Mouse (Mus musculus): ENCODE measurements around the gene Galnt2.

The Galnt2 gene

GRCm38 (mm10) chr8:124362589-124362988 is 131.4 kb downstream of the Galnt2 start:
- DNase-seq (ENCODE audit: extremely low read depth, low read depth, low spot score) = no peak

GRCm38 (mm10) chr8:124363337-124363736 is 132.1 kb downstream of the Galnt2 start:
- no peak for DNase-seq (ENCODE audit: extremely low read depth, low read depth, low spot score)

DNA sequence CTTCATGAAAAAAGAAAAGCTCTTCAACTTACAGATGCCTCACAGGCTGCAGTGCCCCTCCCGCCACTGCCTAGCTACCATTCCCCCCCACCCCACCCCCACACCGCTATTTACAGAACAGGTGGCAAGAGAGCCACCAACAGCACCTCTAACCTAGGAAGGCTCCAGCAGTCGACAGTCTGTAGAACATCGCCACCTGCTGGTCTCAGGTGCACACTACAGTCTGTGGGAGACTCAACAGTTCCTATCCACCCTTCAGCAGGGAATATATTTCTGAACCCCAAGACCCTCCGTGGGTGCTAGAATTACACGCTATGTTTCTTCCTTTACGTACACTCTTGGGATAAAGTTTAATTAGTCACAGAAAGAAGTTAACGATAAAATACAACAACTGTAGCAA is 137.0 kb downstream of the Galnt2 start:
- DNase-seq (ENCODE audit: extremely low read depth, low read depth, low spot score) = no peak

- no peak for DNase-seq (ENCODE audit: extremely low read depth, low read depth, low spot score)
Measured at GRCm38 (mm10) chr8:124370422-124371183, 139.4 kb downstream of the Galnt2 start.

DNA sequence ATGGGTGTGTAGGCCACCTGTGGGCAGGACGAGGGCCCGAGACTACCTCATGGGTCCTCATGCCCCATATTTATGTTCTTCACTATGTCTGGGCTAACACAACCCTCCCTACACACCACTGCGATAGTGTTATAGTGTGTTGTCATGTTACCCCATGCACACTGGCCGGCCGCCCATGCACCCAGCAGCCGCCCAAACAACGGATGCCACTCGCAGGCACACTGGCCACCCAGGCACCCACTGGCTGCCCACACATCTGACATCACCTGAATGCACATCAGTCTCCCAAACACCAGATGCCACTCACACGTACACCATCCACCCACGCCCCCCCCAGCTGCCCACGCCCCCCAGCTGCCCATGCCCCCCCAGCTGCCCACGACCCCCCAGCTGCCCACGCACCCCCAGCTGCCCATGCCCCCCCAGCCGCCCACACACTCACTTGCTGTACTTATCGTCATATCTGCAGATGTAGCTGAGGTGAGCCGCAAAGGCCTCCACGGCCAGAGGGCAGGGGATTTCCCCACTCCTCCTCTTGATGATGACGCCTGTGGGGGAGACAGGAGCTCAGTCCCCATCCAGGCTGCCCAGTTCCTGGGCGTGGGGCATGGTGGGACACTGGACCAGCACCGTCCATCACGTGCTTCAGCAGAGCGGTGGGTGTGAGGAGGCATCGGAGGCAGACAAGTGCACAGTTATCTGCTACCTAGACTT is 140.4 kb downstream of the Galnt2 start:
- DNase-seq (ENCODE audit: extremely low read depth, low read depth, low spot score) = no peak

DNA sequence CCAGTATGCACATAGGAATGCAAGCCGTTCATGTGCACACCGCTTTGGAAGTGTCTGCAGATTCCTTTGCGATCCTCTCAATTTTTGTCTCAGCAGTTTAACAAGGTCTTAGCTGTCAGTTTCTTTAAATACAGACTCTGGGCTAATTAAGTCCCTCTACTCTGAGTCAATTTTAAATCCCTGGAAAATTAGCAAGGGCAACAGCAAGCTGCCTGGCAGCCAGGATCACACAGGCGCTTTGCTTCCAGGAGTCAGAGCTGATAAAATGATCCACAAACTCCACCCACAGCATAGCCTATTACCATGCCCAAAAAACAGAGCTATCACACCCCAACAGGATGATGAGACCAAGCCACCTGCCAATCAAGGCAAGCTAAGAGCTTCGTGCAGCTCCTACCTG is 142.6 kb downstream of the Galnt2 start:
- no peak for DNase-seq (ENCODE audit: extremely low read depth, low read depth, low spot score)

DNA sequence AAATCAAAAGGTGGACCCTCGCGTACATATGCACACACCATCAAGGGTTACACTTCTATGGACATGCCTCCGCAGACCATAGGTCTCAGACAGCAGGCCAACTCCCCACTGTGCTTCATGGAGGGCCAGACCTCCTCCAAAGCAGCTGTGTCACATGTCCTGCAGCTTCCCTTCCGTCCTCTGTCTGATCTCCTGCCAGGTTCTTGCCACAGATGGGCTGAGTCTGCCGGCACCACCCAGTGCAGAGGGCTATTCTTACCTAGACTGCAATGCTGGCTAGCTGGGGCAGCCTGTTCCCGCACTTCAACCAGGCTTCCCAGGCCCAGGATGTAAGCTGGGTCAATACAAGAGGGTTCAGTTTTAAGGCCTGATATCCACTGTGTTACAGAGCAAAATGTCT is 144.0 kb downstream of the Galnt2 start:
- no peak for DNase-seq (ENCODE audit: extremely low read depth, low read depth, low spot score)

GRCm38 (mm10) chr8:124375727-124376126 is 144.5 kb downstream of the Galnt2 start:
- no peak for DNase-seq (ENCODE audit: extremely low read depth, low read depth, low spot score)

DNA sequence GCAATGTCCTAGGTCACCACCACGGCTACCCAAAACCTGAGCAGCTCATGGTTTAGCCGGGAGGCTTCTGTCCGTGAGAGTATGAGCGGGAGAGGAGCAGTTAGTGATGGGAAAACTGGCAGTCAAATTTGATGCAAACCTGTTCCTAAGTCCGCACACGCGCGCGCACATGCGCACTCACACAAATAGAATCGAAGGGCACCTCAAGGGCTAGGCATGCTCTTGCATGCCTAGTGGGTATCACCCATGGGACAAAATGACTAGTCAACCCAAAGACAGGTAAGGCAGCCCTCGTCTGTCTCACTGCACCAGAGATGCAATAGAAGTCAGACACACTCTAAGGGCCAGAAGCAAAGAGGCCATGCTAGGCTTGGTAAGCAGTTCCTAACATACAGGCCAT is 145.2 kb downstream of the Galnt2 start:
- DNase-seq (ENCODE audit: extremely low read depth, low read depth, low spot score) = no peak

- DNase-seq (ENCODE audit: extremely low read depth, low read depth, low spot score) = no peak
Measured at GRCm38 (mm10) chr8:124379289-124379688, 148.1 kb downstream of the Galnt2 start.

DNA sequence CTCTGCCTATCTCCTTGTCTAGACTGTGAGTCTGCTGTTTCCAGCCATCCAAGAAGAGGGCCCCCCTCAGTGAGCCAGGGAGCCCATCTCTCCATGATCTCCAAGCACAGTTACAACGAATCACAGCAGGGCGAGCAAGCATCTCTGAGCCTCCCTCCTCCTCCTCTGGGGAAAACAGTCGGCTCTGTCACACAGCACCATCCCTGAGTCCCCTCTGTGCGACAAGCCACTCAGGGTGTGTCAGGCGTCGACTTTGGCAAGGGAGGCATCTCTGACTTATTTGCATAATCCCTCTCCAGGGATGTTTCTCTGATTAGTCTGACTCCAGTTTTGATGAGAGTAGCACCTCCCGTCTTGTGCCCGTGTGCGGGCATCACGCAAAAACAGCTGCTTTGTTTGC is 151.0 kb downstream of the Galnt2 start:
- DNase-seq (ENCODE audit: extremely low read depth, low read depth, low spot score) = no peak

- DNase-seq (ENCODE audit: extremely low read depth, low read depth, low spot score) = no peak
Measured at GRCm38 (mm10) chr8:124384336-124384735, 153.1 kb downstream of the Galnt2 start.

DNA sequence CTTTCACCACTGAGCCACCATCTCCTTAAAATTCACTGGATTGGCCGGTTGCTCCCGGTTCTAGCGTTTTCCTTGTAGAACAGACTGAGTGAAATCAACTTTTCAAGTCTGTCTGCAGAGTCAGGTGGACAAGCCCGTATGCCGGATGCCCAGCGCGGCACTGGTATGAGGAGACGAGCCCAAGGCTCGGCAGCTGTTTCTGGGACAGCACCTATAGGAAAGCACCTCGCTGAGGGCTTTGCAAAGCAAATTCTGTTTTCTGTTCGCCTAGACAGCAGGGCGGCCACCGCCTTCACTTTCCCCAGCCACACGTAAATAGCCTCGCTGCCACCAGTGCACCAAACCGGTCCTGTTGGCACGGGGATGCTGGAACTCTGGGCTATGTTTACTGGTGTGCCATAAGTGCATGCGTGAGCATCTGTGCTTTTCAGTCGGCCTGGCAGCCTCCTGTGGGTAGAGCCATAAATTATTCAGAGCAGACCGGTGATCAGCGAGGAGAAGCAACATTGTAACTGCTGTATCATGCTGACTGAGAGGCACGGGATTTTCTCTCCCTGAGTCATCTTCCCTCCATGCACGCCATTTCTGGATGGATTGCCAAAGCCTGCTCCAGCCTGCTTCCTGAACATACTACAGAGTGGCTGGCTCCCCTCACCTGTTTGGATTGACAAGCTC is 155.2 kb downstream of the Galnt2 start:
- DNase-seq (ENCODE audit: extremely low read depth, low read depth, low spot score) = no peak

DNA sequence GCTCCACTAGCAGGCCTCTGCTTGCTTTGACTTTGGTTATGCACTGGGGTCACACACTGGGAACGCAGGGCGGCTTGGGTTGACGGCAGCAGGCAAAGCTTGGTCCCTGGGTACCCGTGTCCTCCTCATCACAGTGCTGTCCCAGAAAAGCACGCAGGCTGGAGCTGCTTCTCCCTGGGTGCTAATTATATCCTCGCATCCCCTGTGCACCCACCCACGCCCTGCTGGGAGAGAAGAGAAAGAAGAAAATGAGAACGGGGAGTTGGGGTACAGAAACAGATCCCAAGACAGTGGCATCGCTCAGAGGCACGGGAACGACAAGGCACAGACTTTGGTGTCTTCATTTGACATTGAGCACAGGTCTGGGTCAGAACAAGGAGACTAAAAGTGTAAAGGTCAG is 158.3 kb downstream of the Galnt2 start:
- no peak for DNase-seq (ENCODE audit: extremely low read depth, low read depth, low spot score)

DNA sequence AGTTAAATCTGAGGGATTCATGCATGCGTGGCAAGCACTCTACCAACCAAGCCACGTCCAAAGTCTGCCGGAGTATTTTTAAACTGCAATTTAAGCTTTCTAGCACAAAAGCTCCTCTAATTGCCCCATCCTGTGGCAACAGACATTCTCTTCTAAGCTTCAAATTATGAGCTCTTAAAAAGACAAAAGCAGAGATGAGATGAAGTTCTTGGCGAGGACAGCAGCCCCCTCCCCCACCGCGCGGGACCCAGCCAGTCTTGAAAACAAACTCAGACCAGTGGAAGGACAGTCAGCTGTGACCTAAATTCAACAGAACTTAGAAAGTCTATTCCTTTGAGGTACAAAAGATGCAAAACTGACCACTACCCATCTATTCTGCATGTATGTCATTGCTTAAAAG is 160.0 kb downstream of the Galnt2 start:
- no peak for DNase-seq (ENCODE audit: extremely low read depth, low read depth, low spot score)

- DNase-seq (ENCODE audit: extremely low read depth, low read depth, low spot score) = no peak
Measured at GRCm38 (mm10) chr8:124392271-124393012, 161.3 kb downstream of the Galnt2 start.

DNA sequence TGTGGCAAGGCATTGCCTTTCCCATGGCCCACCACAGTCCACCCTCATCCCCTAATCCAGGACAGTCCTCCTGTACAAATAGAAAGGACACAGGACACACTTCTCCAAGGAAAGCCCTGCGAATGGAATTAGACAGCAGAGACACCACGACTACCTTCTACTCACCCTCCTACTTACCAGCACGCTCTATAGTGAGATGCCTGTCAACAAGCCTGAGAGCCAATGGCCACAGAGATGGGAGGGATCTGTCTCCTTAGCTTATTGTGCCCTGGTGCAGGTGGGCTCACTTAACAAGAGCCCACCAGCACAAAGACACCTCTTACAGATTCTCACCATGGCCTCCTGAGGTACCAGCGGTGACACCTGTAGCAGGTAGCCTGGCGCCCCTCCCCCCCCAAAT is 161.8 kb downstream of the Galnt2 start:
- DNase-seq (ENCODE audit: extremely low read depth, low read depth, low spot score) = no peak

GRCm38 (mm10) chr8:124393927-124394326 is 162.7 kb downstream of the Galnt2 start:
- no peak for DNase-seq (ENCODE audit: extremely low read depth, low read depth, low spot score)

- DNase-seq (ENCODE audit: extremely low read depth, low read depth, low spot score) = no peak
Measured at GRCm38 (mm10) chr8:124394951-124395350, 163.8 kb downstream of the Galnt2 start.

Measured in fat pad, adult 2 months (tissue).